Mouse (Mus musculus) activated CD4-positive, CD25-positive, alpha-beta regulatory T cell (primary cell): Measurements from ENCODE around the gene Grb7. TPM values are rescaled to one million over a fixed set of nuclear protein-coding genes. Genes with fewer than 3 reads are reported as not detected.

ENCODE experiments used
- polyA plus RNA-seq, 2 experiments: library from polyadenylated mRNA; unstranded; fragments of 100-300 nt; shearing (Covaris generic); gene quantifications; one replicate each; pipeline ENCODE4 v1.2.1; 2017

The Grb7 gene
- polyA plus RNA-seq, result 10 to 100 TPM in 1 of 2 experiments, 1 to 10 TPM in 1; 2.2 to 10.1 TPM

GRCm38 (mm10) chr11:98446213-98446561 lies at the start of gene Grb7:
Grb7 (plus strand) TSS chr11:98446394.

GRCm38 (mm10) chr11:98400161-98400726 lies 46.0 kb upstream of the Grb7 start, which contains the start of gene Pgap3:
Pgap3 (minus strand) TSS chr11:98400490.

GRCm38 (mm10) chr11:98412273-98412796 lies 33.9 kb upstream of the Grb7 start, which contains the start of gene Erbb2:
Erbb2 (plus strand) TSS chr11:98412470.

GRCm38 (mm10) chr11:98438331-98439158 lies 7.6 kb upstream of the Grb7 start, which contains the start of gene Mien1:
Mien1 (minus strand) TSS chr11:98438991.

Other genes with a start within 250 kb of the Grb7 start
- gene Cdk12, start 243.3 kb upstream of the Grb7 start, polyA plus RNA-seq, result 10 to 100 TPM; 16.4 to 18.7 TPM
- under 1 TPM in 1 of 2 experiments, not detected in 1; 0.05 TPM for gene Neurod2, start 116.7 kb upstream of the Grb7 start, polyA plus RNA-seq
- gene Ppp1r1b, start 98.0 kb upstream of the Grb7 start, polyA plus RNA-seq, result under 1 TPM in 1 of 2 experiments, not detected in 1; 0.39 TPM
- gene Stard3, start 88.0 kb upstream of the Grb7 start, polyA plus RNA-seq, result 10 to 100 TPM; 43.8 to 54.6 TPM
- not detected for gene Tcap, start 62.6 kb upstream of the Grb7 start, polyA plus RNA-seq
- gene Pnmt, start 59.9 kb upstream of the Grb7 start, polyA plus RNA-seq, result not detected
- 10 to 100 TPM in 1 of 2 experiments, 1 to 10 TPM in 1; 5.4 to 11.7 TPM for gene Pgap3, start 45.9 kb upstream of the Grb7 start, polyA plus RNA-seq
- gene Erbb2, start 33.9 kb upstream of the Grb7 start, polyA plus RNA-seq, result under 1 TPM in 1 of 2 experiments, not detected in 1; 0.99 TPM
- 100 to 1,000 TPM; 164 to 186 TPM for gene Mien1, start 7.4 kb upstream of the Grb7 start, polyA plus RNA-seq
- gene Ikzf3, start 99.6 kb downstream of the Grb7 start, polyA plus RNA-seq, result 100 to 1,000 TPM; 115 to 157 TPM
- gene Zpbp2, start 104.7 kb downstream of the Grb7 start, polyA plus RNA-seq, result 1 to 10 TPM; 2.1 to 7.1 TPM
- gene Ormdl3, start 141.0 kb downstream of the Grb7 start, polyA plus RNA-seq, result 10 to 100 TPM; 60.0 to 64.2 TPM
- gene Lrrc3c, start 151.9 kb downstream of the Grb7 start, polyA plus RNA-seq, result not detected
- gene Gm12355, start 179.3 kb downstream of the Grb7 start, polyA plus RNA-seq, result 1 to 10 TPM; 4.5 to 5.4 TPM
- under 1 TPM in 1 of 2 experiments, not detected in 1; 0.23 TPM for gene Gsdma3, start 180.0 kb downstream of the Grb7 start, polyA plus RNA-seq
- gene Gsdma2, start 200.4 kb downstream of the Grb7 start, polyA plus RNA-seq, result under 1 TPM in 1 of 2 experiments, not detected in 1; 0.45 TPM
- under 1 TPM in 1 of 2 experiments, not detected in 1; 0.29 TPM for gene Gsdma, start 218.0 kb downstream of the Grb7 start, polyA plus RNA-seq
- gene Psmd3, start 236.2 kb downstream of the Grb7 start, polyA plus RNA-seq, result 100 to 1,000 TPM; 120 to 151 TPM